Mouse (Mus musculus): Measurements from ENCODE around the gene Aatf. TPM values are rescaled to one million over a fixed set of nuclear protein-coding genes. Genes with fewer than 3 reads are reported as not detected.
A peak's percentile ranks its signal among the peaks of the same experiment; 100 is the strongest.

The Aatf gene
- polyA plus RNA-seq, 1 experiment from 2014 or later, result 44.7 TPM

DNA sequence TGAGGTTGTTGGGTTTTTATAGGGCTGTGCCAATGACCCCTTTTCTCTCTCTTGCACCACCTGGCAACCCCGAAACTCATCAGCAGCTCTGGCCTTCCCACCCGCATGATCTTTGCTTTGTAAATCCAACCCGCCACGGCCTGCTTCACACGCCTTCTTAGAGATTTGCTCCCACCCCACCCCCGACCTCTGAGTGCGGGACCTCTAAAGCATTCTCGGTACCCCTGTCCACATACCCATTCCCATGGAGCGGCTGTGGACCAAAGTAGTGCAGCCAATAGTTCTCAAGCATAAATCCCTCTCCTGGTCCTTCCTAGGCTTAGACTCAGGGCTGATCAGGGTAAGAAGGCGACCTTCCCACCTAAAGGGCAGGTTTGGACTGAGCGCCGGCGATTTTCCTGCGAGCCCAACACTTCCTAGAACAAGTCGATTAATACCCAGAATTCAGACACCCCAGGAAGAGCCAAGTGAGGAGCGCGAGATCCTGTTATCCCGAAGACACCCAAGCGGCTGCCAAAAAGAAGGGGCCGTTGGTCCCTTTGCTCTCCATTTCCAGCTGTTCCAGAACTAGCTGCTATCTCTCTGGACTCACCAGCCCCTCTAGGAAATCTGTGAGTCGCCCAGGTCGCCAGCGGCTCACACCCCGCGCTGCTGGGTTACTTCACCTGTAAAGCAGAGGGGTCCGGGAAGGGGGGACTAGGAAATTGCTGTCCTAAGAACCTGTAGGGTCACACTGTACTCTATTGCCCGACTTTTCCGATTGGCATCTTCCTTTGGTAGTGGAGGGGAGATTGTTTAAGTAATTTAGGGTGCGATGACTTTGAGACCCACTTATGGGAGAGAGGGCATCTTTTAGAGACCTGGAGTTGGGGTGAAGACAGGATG is 13.9 kb upstream of the Aatf start:
- Histone ChIP-seq H3K9me3 (replicated peaks) (no peaks in the 10 kb centered on the region), H3K27me3 (peaks cover 100% of the 10 kb centered on the region), H3K27ac (no peak overlapping the region), H3K36me3 (no peaks in the 10 kb centered on the region), H3K4me1 (replicated peaks) (peaks cover 23% of the 10 kb centered on the region), H3K4me3 (replicated peaks) (no peak overlapping the region), H3K4me2 (no peak overlapping the region), H3K9ac (no peak overlapping the region)
- ATAC-seq (ENCODE audit: low read depth), result no peak
- DNase-seq, result no peak
- 6% methylated on average over 29 of the region's 29 CpGs for WGBS (ENCODE audit: insufficient replicate concordance)

DNA sequence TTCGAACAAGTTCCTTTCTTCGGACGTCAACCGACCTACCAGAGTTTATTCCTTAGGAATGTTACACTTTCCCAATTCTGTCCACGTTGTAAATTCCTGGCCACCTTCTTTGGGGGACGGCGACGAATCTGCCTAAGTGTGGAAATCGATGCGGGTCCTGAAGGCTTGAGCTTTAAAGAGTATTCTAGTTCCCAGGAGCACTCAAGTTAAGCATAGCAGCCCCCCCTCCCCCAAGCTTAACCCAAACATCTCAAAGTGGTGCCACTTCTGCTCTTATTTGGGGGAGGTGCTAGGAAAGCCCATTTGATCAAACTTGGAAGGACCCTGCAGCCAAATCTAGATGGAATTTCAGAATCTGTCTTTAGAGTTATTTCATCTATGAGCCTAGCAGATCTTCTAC is 13.1 kb upstream of the Aatf start:
- Histone ChIP-seq H3K9me3 (replicated peaks) (no peaks in the 10 kb centered on the region), H3K4me3 (replicated peaks) (peak overlapping the region; percentile 48; the same call in 1 of the 2 replicates), H3K27me3 (peaks cover 100% of the 10 kb centered on the region), H3K9ac (no peak overlapping the region), H3K36me3 (no peaks in the 10 kb centered on the region), H3K27ac (no peak overlapping the region), H3K4me2 (peak overlapping the region; percentile 64; the same call in 1 of the 2 replicates), H3K4me1 (replicated peaks) (peaks cover 23% of the 10 kb centered on the region)
- ATAC-seq (ENCODE audit: low read depth), result no peak
- WGBS (ENCODE audit: insufficient replicate concordance), result 2% methylated on average over 10 of the region's 10 CpGs
- DNase-seq, result no peak

DNA sequence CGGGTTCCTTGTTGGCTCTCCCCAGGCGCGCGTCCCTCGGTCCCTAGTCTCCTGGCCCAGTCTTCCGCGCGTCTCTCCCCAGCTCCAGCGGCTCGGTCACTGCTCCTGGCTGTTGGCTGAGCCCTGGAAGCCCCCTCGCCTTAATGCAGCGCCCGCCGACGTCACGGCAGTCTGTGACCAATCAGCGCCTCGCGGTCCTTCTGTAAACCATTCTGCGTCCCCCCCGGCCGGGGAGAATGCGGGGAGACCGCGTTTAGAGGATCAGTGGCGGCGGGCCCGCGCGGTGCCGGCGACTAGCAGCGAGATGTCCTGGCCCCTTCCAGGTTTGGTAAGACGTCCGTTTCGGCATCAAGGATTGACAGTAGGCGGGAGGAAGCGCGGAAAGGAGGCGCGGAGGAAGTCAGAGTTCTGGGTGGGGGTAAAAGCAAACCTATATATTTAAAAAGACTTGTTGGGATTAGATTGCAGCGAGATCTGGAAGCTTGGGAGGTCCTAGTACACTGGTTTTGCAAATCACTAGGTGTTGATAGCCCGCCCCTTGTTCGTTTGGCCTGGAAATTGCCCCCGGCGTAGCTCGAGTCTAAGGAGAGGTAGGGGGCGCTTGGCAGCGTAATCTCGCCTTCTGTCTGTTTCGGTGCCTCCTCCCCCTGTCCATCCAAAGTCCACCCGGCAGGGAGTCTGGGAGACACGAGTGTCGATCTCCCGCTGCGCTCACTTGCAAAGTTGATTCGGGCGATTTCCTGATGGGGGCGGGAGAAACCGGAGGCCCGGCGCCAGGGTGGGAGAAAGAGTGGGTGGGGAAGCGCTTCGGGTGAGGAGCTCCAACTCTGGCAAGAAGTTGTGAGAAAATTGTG is 12.3 kb upstream of the Aatf start, which contains the start of gene Lhx1:
TSS of gene Lhx1 (minus strand) at position 115 of the 854 bp plus-strand sequence.
- ATAC-seq (ENCODE audit: low read depth) (no peak), DNase-seq (no peak)
- Histone ChIP-seq H3K27me3 (peaks cover 100% of the 10 kb centered on the region), H3K4me2 (peak within 1 kb of the TSS; percentile 64), H3K9me3 (replicated peaks) (no peaks in the 10 kb centered on the region), H3K4me3 (replicated peaks) (peak within 1 kb of the TSS; percentile 48), H3K36me3 (no peaks in the 10 kb centered on the region), H3K4me1 (replicated peaks) (peaks cover 23% of the 10 kb centered on the region), H3K9ac (no peak within 1 kb of the TSS), H3K27ac (no peak within 1 kb of the TSS)
- under 1% methylated on average over 64 of the region's 64 CpGs for WGBS (ENCODE audit: insufficient replicate concordance)

DNA sequence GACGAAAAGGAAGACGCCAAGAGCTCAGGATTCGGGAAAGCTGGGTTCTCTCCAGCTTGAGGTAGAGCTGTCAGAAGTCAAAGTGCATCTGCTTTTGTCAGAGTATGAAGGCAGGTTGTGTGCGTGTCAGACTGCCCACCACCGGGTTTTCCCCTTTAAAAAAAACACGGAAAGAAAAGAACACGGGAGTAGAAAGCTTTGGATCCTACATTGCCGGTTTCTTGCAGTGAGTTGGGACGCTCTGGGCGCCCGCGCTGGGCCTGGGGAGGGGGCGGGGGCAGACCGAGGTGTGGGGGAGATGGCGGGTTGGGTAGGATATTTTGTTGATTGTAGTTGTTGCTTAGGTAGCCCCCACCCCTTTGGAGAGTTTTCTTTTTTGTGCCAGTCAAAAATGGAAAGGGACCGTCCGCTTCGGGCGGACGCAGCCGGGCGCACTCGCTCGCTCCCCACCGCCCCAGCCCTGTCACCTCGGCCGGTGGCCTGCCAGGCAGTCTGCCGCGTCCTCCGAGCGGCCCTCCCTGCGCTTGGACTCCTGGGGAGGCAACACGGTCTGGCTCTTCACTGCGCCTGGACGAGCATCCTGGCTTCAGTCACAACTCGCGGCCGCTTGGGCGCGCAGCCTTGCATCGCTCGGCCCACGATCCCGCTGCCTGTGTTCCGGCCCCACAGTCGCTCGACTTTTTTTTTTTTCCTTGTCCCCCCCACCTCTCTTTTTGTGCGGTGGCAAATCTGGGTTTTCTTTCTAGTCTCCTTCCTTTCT is 11.4 kb upstream of the Aatf start:
- Histone ChIP-seq H3K9me3 (replicated peaks) (no peaks in the 10 kb centered on the region), H3K9ac (no peak overlapping the region), H3K36me3 (no peaks in the 10 kb centered on the region), H3K4me3 (replicated peaks) (peak overlapping the region; percentile 48), H3K4me2 (peak overlapping the region; percentile 64), H3K4me1 (replicated peaks) (peaks cover 23% of the 10 kb centered on the region), H3K27me3 (peaks cover 100% of the 10 kb centered on the region), H3K27ac (no peak overlapping the region)
- DNase-seq (no peak), ATAC-seq (ENCODE audit: low read depth) (no peak)
- 2% methylated on average over 48 of the region's 48 CpGs for WGBS (ENCODE audit: insufficient replicate concordance)

GRCm38 (mm10) chr11:84523841-84524510 is 10.7 kb upstream of the Aatf start:
- Histone ChIP-seq H3K27ac (no peak overlapping the region), H3K9ac (no peak overlapping the region), H3K9me3 (replicated peaks) (no peaks in the 10 kb centered on the region), H3K27me3 (peaks cover 100% of the 10 kb centered on the region), H3K36me3 (no peaks in the 10 kb centered on the region), H3K4me3 (replicated peaks) (peak overlapping the region; percentile 48; the same call in 1 of the 2 replicates), H3K4me1 (replicated peaks) (peaks cover 23% of the 10 kb centered on the region), H3K4me2 (peak overlapping the region; percentile 64; the same call in 1 of the 2 replicates)
- ATAC-seq (ENCODE audit: low read depth), result no peak
- DNase-seq, result no peak
- 2% methylated on average over 35 of the region's 35 CpGs for WGBS (ENCODE audit: insufficient replicate concordance)

GRCm38 (mm10) chr11:84523321-84523831 is 10.1 kb upstream of the Aatf start:
- Histone ChIP-seq H3K36me3 (no peaks in the 10 kb centered on the region), H3K27me3 (peaks cover 100% of the 10 kb centered on the region), H3K4me1 (replicated peaks) (peaks cover 23% of the 10 kb centered on the region), H3K4me3 (replicated peaks) (no peak overlapping the region), H3K9me3 (replicated peaks) (no peaks in the 10 kb centered on the region), H3K27ac (no peak overlapping the region), H3K4me2 (no peak overlapping the region), H3K9ac (no peak overlapping the region)
- WGBS (ENCODE audit: insufficient replicate concordance), result 2% methylated on average over 16 of the region's 16 CpGs
- ATAC-seq (ENCODE audit: low read depth) (no peak), DNase-seq (no peak)

DNA sequence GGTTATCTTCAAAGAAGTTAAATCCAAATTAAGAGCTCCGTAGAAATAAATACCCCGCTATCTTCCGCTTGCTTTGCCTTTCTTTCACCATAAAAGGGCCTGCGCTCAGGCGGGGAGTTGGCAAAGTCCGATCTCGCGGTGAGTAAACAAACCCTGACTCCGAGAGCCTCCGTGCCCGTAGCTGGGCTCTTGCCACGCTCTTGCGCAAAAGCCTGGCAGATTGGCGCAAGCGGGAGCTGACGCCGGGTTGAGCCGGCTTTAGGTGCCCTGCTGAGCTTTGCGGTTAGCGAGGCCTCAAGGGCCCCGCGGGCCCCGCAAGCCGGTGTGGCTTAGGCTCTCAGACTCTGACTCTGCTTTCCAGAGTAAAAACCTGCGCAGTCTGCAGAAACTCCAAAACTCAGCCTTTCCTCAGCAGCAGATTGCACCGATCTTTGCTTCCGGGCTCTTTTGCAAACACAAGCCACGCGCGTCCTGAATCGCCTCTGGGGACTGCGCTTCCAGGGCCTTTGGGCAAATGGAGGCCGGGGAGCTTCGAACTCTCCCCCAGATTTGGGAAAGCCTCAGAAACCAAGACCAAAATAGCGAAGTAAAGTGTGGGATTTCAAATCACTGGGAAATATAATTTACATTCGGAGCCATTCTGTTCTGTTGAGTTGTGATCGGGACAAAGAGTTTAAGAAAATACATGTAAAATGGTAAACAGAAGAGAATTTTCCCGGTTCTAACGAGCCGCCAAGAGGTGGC is 9.4 kb upstream of the Aatf start:
- Histone ChIP-seq H3K4me1 (replicated peaks) (peaks cover 23% of the 10 kb centered on the region), H3K36me3 (no peaks in the 10 kb centered on the region), H3K9me3 (replicated peaks) (no peaks in the 10 kb centered on the region), H3K27ac (no peak overlapping the region), H3K27me3 (peaks cover 97% of the 10 kb centered on the region), H3K4me3 (replicated peaks) (peak overlapping the region; percentile 26), H3K9ac (no peak overlapping the region), H3K4me2 (peak overlapping the region; percentile 49)
- 2% methylated on average over 40 of the region's 40 CpGs for WGBS (ENCODE audit: insufficient replicate concordance)
- DNase-seq (no peak), ATAC-seq (ENCODE audit: low read depth) (no peak)

DNA sequence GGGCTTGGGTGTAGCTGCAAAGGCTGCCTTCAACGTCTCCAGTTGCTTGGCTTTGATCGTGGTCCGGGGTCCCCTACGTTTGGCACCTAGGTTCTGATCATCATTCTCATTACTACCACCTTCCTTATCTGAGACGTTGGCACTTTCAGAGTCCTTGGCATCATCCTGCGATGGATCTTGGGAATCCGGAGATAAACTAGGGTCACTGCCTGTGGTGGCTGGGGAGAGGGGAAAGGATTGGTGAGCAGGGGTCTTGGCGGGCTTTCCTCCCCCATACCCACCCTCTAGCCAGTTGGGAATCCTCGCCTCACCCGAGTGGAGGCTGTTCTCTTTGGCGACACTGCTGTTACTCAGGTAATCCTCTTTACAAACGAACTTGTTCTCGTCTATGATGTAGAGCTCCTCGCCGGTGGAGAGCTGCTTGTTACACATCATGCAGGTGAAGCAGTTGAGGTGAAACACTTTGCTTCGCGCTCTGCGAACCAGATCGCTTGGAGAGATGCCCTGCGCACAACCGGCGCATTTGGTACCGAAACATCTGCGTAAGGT is 8.5 kb upstream of the Aatf start:
- H3K4me2 ChIP-seq, result peak overlapping the region; percentile 49; the same call in 1 of the 2 replicates
- H3K27ac ChIP-seq, result no peak overlapping the region
- H3K4me3 ChIP-seq (replicated peaks), result no peak overlapping the region
- H3K36me3 ChIP-seq, result no peaks in the 10 kb centered on the region
- H3K27me3 ChIP-seq, result peaks cover 97% of the 10 kb centered on the region
- ATAC-seq (ENCODE audit: low read depth) (no peak), DNase-seq (no peak)
- no peaks in the 10 kb centered on the region for H3K9me3 ChIP-seq (replicated peaks)
- H3K4me1 ChIP-seq (replicated peaks), result peaks cover 23% of the 10 kb centered on the region
- no peak overlapping the region for H3K9ac ChIP-seq
- WGBS (ENCODE audit: insufficient replicate concordance), result 17% methylated on average over 24 of the region's 24 CpGs

- Histone ChIP-seq H3K9ac (no peak overlapping the region), H3K4me2 (no peak overlapping the region), H3K36me3 (no peaks in the 10 kb centered on the region), H3K27ac (no peak overlapping the region), H3K4me3 (replicated peaks) (no peak overlapping the region), H3K9me3 (replicated peaks) (no peaks in the 10 kb centered on the region), H3K27me3 (peaks cover 97% of the 10 kb centered on the region), H3K4me1 (replicated peaks) (peaks cover 20% of the 10 kb centered on the region)
- ATAC-seq (ENCODE audit: low read depth), result no peak
- 35% methylated on average over 3 of the region's 3 CpGs for WGBS (ENCODE audit: insufficient replicate concordance)
- no peak for DNase-seq
These were observed 7.7 kb upstream of the Aatf start for GRCm38 (mm10) chr11:84521071-84521390.
